Mouse (Mus musculus) forebrain, embryonic 16.5 days (tissue): ENCODE data around the gene Ncor2. TPM values are rescaled to one million over a fixed set of nuclear protein-coding genes. Genes with fewer than 3 reads are reported as not detected.

Source experiments
- ATAC-seq: fragments of 200-750 bp; cut with Nextera tagmentation; 2 replicates; pipeline ENCODE4 v1.8.0; 2017; ENCODE audit warnings: mild to moderate bottlenecking, moderate library complexity
- H3K27ac ChIP-seq: fragments of 300-500 bp; sonication (generic); 2 replicates; pipeline ENCODE4 v1.5.1; 2014; ENCODE audit warnings: low read length, control low read depth
- H3K27me3 ChIP-seq: fragments of 300-500 bp; sonication (generic); replicated peaks from 2 replicates; pipeline ENCODE4 v1.6.1; 2014; ENCODE audit warnings: low read length; ENCODE audit not compliant: control insufficient read depth, insufficient read depth
- H3K36me3 ChIP-seq: fragments of 300-500 bp; sonication (generic); 2 replicates; pipeline ENCODE4 v1.6.1; 2014; ENCODE audit not compliant: control insufficient read depth, insufficient read depth
- H3K4me1 ChIP-seq: fragments of 300-500 bp; sonication (generic); replicated peaks from 2 replicates; pipeline ENCODE4 v1.6.1; 2014; ENCODE audit warnings: low read length; ENCODE audit not compliant: control insufficient read depth, insufficient read depth
- H3K4me2 ChIP-seq: fragments of 300-500 bp; sonication (generic); 2 replicates; pipeline ENCODE4 v1.6.1; 2014; ENCODE audit warnings: mild to moderate bottlenecking, low read length, control low read depth
- H3K4me3 ChIP-seq: fragments of 300-500 bp; sonication (generic); replicated peaks from 2 replicates; pipeline ENCODE4 v1.5.1; 2014; ENCODE audit warnings: mild to moderate bottlenecking, low read length, control low read depth
- H3K9ac ChIP-seq: fragments of 300-500 bp; sonication (generic); replicated peaks from 2 replicates; pipeline ENCODE4 v1.6.1; 2014; ENCODE audit warnings: low read depth, low read length, control low read depth
- H3K9me3 ChIP-seq: fragments of 300-500 bp; sonication (generic); 2 replicates; pipeline ENCODE4 v1.6.1; 2016; ENCODE audit warnings: low read length; ENCODE audit not compliant: control insufficient read depth
- WGBS: fragments of 180-500 bp; shearing (Covaris S2); extraction: QIAGEN DNeasy Blood & Tissue Kit; methylation state at CpG from one replicate; pipeline ENCODE4 v1.1.7; 2014; 5-methylcytosine and 5-hydroxymethylcytosine counted together
- polyA plus RNA-seq: library from polyadenylated mRNA; unstranded; fragments of >200 nt; fragmentation: Nextera tagmentation; extraction: Ambion mirVana; gene quantifications from 2 replicates; pipeline ENCODE4 v1.2.1, GENCODE M21; 2015

Ncor2 gene
- polyA plus RNA-seq, 1 experiment from 2014 or later: 26.5 TPM

DNA sequence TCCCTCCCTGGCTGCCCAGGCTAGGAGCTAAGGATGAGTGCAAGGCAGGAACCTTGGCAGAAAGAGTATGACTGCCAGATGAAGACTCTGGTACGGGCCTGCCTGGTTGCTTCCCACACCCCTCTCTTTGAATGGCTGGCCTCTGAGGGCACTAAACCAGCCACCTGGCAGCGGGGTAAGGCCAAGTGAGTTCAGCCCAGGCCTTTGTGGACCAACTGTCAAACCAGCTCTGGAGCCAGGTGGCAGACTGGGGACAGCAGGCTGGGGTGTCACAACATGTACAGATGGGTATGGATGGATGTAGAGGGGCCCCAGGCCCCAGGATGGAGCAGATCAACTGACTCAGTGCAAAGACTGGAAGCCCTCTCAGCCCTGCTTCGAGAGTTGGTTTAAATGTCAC, 164.0 kb downstream of the Ncor2 start:
- Histone ChIP-seq H3K36me3 (peaks cover 15% of the 10 kb centered on the region; the same call in 1 of the 2 replicates), H3K9me3 (no peaks in the 10 kb centered on the region), H3K27me3 (no peaks in the 10 kb centered on the region), H3K27ac (no peak overlapping the region), H3K9ac (no peak overlapping the region), H3K4me3 (no peak overlapping the region), H3K4me2 (no peak overlapping the region), H3K4me1 (peaks cover 15% of the 10 kb centered on the region)
- WGBS: 67% methylated on average over 3 of the region's 3 CpGs
- peak; percentile 34; the same call in 1 of the 2 replicates for ATAC-seq

GRCm38 (mm10) chr5:125014497-125014896, 164.5 kb downstream of the Ncor2 start:
- peaks cover 15% of the 10 kb centered on the region; the same call in 1 of the 2 replicates for H3K36me3 ChIP-seq
- WGBS: 51% methylated on average over 7 of the region's 7 CpGs
- H3K27me3 ChIP-seq: no peaks in the 10 kb centered on the region
- no peak overlapping the region for H3K4me3 ChIP-seq
- no peak for ATAC-seq
- H3K9me3 ChIP-seq: no peaks in the 10 kb centered on the region
- no peak overlapping the region for H3K27ac ChIP-seq
- no peak overlapping the region for H3K4me2 ChIP-seq
- no peak overlapping the region for H3K9ac ChIP-seq
- peaks cover 15% of the 10 kb centered on the region for H3K4me1 ChIP-seq

GRCm38 (mm10) chr5:125011628-125012027, 167.4 kb downstream of the Ncor2 start:
- no peaks in the 10 kb centered on the region for H3K27me3 ChIP-seq
- H3K4me2 ChIP-seq: no peak overlapping the region
- no peaks in the 10 kb centered on the region for H3K9me3 ChIP-seq
- 91% methylated on average over 8 of the region's 8 CpGs for WGBS
- no peak overlapping the region for H3K9ac ChIP-seq
- ATAC-seq: no peak
- peaks cover 4% of the 10 kb centered on the region for H3K4me1 ChIP-seq
- H3K36me3 ChIP-seq: peaks cover 8% of the 10 kb centered on the region; the same call in 1 of the 2 replicates
- H3K27ac ChIP-seq: no peak overlapping the region
- no peak overlapping the region for H3K4me3 ChIP-seq

DNA sequence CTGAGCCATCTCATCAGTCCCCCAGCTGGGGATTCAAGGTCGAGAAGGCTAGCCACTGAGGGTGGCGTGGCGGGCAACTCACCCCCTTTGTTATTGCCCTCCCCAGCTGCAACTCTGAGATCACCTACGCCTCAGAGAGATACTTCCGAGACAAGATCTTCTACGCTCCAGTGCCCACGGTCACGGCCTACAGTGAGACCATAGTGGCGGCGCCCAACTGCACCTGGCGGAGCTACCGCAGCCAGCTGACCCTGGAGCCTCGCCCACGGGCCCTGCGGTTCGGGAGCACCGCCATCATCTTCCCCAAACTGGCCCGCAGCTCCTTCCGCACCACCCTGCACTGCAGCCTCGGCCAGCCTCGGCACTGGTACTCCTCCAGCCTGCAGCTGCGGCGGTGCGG, 167.9 kb downstream of the Ncor2 start:
- H3K4me1 ChIP-seq: peaks cover 9% of the 10 kb centered on the region
- peaks cover 4% of the 10 kb centered on the region; the same call in 1 of the 2 replicates for H3K36me3 ChIP-seq
- 91% methylated on average over 24 of the region's 24 CpGs for WGBS

DNA sequence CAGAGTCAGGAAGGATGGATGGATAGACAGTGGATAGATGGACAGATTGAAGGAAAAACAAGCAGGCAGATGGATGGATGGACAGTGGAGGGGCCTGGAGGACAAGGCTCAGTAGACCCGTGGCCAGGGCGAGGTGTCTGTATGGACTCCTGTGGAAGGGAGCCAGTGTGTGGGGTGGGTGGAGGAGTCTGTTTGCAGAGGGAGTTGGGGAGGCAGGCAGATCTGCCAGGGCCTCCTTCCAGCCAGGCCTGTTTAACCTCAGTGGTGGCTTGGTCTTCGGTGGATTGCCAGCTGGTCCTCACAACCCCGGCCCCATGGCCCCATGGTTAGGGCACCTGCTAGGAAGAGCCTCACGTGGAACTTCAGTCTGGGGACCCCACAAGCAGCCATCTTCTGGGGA, 172.1 kb downstream of the Ncor2 start:
- H3K4me3 ChIP-seq: no peak overlapping the region
- H3K9ac ChIP-seq: no peak overlapping the region
- no peak overlapping the region for H3K27ac ChIP-seq
- ATAC-seq: no peak
- peaks cover 9% of the 10 kb centered on the region; the same call in 1 of the 2 replicates for H3K27me3 ChIP-seq
- H3K4me1 ChIP-seq: peaks cover 22% of the 10 kb centered on the region
- H3K9me3 ChIP-seq: no peaks in the 10 kb centered on the region
- H3K36me3 ChIP-seq: peaks cover 3% of the 10 kb centered on the region; the same call in 1 of the 2 replicates
- WGBS: 83% methylated on average over 5 of the region's 5 CpGs
- H3K4me2 ChIP-seq: no peak overlapping the region

More for the DNA sequence above, 167.9 kb downstream of the Ncor2 start:
- Histone ChIP-seq H3K4me2 (no peak overlapping the region), H3K27me3 (no peaks in the 10 kb centered on the region), H3K9ac (no peak overlapping the region), H3K4me3 (no peak overlapping the region), H3K27ac (no peak overlapping the region; the same call in 1 of the 2 replicates), H3K9me3 (no peaks in the 10 kb centered on the region)
- no peak for ATAC-seq

- Histone ChIP-seq H3K9ac (no peak overlapping the region), H3K4me3 (no peak overlapping the region), H3K27me3 (peaks cover 9% of the 10 kb centered on the region; the same call in 1 of the 2 replicates), H3K36me3 (peaks cover 3% of the 10 kb centered on the region; the same call in 1 of the 2 replicates), H3K4me1 (peaks cover 22% of the 10 kb centered on the region), H3K9me3 (no peaks in the 10 kb centered on the region), H3K27ac (no peak overlapping the region), H3K4me2 (no peak overlapping the region)
- WGBS: 63% methylated on average over 9 of the region's 9 CpGs
- no peak; the same call in 1 of the 2 replicates for ATAC-seq
These were observed 173.0 kb downstream of the Ncor2 start for GRCm38 (mm10) chr5:125005871-125006652.

DNA sequence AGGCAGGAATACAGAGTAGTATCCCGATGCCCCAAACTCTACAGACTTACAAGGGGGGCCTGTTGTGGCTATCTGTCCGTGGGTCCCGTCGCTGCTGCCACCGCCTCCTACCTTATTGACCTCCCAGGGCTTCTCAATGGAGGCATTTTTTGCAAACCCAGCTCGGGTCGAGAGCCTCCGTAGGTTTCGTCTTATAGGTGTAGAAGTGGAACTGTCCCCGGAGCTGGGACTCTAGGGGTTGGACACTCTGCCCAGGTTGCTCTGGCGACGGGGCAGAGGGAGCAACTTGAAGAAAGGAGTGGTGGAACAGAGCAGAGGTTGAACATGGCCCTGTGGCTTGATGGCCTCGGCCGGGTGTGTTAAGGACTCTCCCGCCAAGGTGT, 175.2 kb downstream of the Ncor2 start:
- 11% methylated on average over 15 of the region's 15 CpGs for WGBS
- no peak overlapping the region for H3K9ac ChIP-seq

DNA sequence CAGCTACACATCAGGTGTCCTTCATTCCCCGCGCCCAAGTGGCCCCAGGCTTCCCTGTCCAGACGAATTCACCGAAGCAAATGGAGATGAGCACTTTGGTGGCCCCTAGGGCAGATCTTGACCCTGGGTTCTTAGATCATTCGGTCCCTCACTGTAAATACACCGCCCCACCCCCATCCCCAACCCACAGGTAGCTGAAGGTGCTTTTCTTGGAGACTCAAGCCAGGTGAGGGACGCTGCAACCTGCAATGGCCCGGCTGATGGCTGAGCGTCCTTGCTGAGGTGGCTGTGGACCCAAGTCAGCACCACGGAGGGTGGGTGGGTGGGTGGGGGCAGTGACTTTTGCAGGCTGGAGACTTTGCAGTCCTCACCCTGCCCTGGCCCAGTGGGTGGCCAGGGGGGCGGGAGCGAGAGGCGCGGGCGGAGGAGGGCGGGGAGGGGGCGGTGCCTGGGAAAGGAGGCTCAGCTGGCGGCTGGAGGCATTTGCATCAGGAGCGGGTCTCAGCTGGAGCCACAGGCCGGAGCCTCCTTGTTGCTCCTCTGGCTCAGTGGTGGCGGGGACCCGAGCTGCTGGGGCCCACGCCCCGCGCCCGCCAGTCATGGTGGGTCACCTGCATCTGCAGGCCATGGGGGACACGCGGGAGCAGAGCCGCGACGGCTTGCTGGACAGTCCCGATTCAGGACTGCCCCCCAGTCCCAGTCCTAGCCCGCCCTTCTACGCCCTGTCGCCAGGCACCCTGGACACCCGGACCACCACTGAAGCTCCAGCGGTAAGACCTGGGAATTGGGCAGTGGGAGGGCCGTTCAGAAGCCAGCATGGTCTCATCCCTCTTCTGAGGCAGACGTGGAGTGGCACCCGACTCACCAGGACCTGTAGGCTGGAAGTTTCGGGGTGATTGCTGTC, 175.8 kb downstream of the Ncor2 start, which contains the start of gene Rflna:
Gene Rflna (plus strand): TSS at position 253 of the 904 bp plus-strand sequence.
- H3K4me1 ChIP-seq: peaks cover 22% of the 10 kb centered on the region
- peak within 1 kb of the TSS; percentile 38; the same call in 1 of the 2 replicates for H3K4me2 ChIP-seq
- ATAC-seq: peak; percentile 52
- H3K4me3 ChIP-seq: peak within 1 kb of the TSS; percentile 26
- WGBS: 4% methylated on average over 39 of the region's 41 CpGs
- H3K9me3 ChIP-seq: no peaks in the 10 kb centered on the region
- H3K36me3 ChIP-seq: no peaks in the 10 kb centered on the region
- H3K27ac ChIP-seq: no peak within 1 kb of the TSS
- H3K9ac ChIP-seq: peak within 1 kb of the TSS; percentile 43; the same call in 1 of the 2 replicates
- H3K27me3 ChIP-seq: peaks cover 9% of the 10 kb centered on the region; the same call in 1 of the 2 replicates

More for the DNA sequence above, 175.2 kb downstream of the Ncor2 start:
- Histone ChIP-seq H3K4me2 (peak overlapping the region; percentile 38; the same call in 1 of the 2 replicates), H3K9me3 (no peaks in the 10 kb centered on the region), H3K27ac (no peak overlapping the region), H3K27me3 (peaks cover 9% of the 10 kb centered on the region; the same call in 1 of the 2 replicates), H3K4me1 (peaks cover 22% of the 10 kb centered on the region), H3K36me3 (peaks cover 2% of the 10 kb centered on the region; the same call in 1 of the 2 replicates), H3K4me3 (peak overlapping the region; percentile 26)
- ATAC-seq: no peak
